ENCODE assay signal across 25 mouse cellular contexts in the genomic region with DNA sequence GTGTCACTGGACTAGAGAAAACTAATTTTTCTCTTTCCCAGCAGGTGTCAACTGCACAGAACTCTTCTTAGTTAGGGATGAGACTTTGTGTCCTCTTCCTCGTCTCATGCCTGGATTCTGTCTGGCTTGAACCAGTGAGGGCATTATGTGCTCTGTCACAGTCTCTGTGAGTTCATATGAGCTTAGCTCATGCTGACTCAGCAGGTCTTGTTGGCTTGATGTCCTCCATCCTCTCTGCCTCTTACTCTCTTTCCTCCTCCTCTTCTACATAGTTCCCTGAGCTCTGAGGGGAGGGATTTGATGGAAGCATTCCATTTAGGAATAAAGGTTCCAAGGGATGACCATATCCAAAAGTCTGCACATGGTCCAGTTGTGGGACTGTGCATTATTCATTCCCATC.
"Had no signal": no experiment of that assay in that cellular context is flagged by ENCODE, and none has a peak within 500 bp of the region (broad histone marks: within the 10 kb centered on the region; RNA-seq: fewer than 3 reads in every experiment).

No protein-coding gene starts in this region.

- DNase-seq: cerebellum, adult 9-10 months; cerebellum, adult 9-11 months; cerebellum, postnatal 10 days; cerebellum, postnatal 14 days; cerebellum, postnatal 25 days; cerebellum, postnatal 36 days; embryo, embryonic 11 days; forebrain, postnatal 0 days; gastrocnemius, adult 2 months; gastrocnemius, postnatal 10 days; gastrocnemius, postnatal 14 days; gastrocnemius, postnatal 25 days; gastrocnemius, postnatal 36 days; heart, adult 18-20 months; heart, adult 2 months had no signal

- H3K4me2 ChIP-seq: embryonic facial prominence, embryonic 12.5 days; embryonic facial prominence, embryonic 13.5 days; embryonic facial prominence, embryonic 15.5 days; forebrain, embryonic 13.5 days; forebrain, embryonic 15.5 days had no signal

- H3K36me3 ChIP-seq: embryonic facial prominence, embryonic 10.5 days; embryonic facial prominence, embryonic 12.5 days; embryonic facial prominence, embryonic 13.5 days; embryonic facial prominence, embryonic 15.5 days; forebrain, embryonic 10.5 days; forebrain, embryonic 15.5 days had no signal

- H3K27ac ChIP-seq: embryonic facial prominence, embryonic 10.5 days; embryonic facial prominence, embryonic 12.5 days; embryonic facial prominence, embryonic 13.5 days; embryonic facial prominence, embryonic 15.5 days; forebrain, embryonic 10.5 days; forebrain, embryonic 13.5 days; forebrain, embryonic 15.5 days; gastrocnemius, adult 2 months; heart, adult 2 months had no signal

- H3K4me1 ChIP-seq: embryonic facial prominence, embryonic 10.5 days; embryonic facial prominence, embryonic 12.5 days; embryonic facial prominence, embryonic 13.5 days; embryonic facial prominence, embryonic 15.5 days; forebrain, embryonic 10.5 days; forebrain, embryonic 13.5 days; forebrain, embryonic 15.5 days had no signal

- H3K9ac ChIP-seq: embryonic facial prominence, embryonic 12.5 days; embryonic facial prominence, embryonic 13.5 days; embryonic facial prominence, embryonic 15.5 days; forebrain, embryonic 13.5 days; forebrain, embryonic 15.5 days; forebrain, postnatal 0 days had no signal

- H3K27me3 ChIP-seq: embryonic facial prominence, embryonic 12.5 days; embryonic facial prominence, embryonic 13.5 days; embryonic facial prominence, embryonic 15.5 days; forebrain, embryonic 13.5 days; forebrain, embryonic 15.5 days had no signal

- H3K4me3 ChIP-seq: embryonic facial prominence, embryonic 10.5 days; embryonic facial prominence, embryonic 12.5 days; embryonic facial prominence, embryonic 13.5 days; embryonic facial prominence, embryonic 15.5 days; erythroblast, embryonic 14.5 days; forebrain, embryonic 10.5 days; forebrain, embryonic 13.5 days; forebrain, embryonic 15.5 days; gastrocnemius, adult 2 months; heart, adult 2 months had no signal

- ATAC-seq: forebrain, embryonic 13.5 days; forebrain, embryonic 14.5 days; forebrain, embryonic 15.5 days; forebrain, embryonic 16.5 days; forebrain, postnatal 0 days had no signal

- H3K9me3 ChIP-seq: embryonic facial prominence, embryonic 10.5 days; embryonic facial prominence, embryonic 12.5 days; embryonic facial prominence, embryonic 13.5 days; embryonic facial prominence, embryonic 15.5 days; forebrain, embryonic 10.5 days; forebrain, embryonic 13.5 days; forebrain, embryonic 15.5 days had no signal
